Mouse (Mus musculus): ENCODE measurements at regions not wholly inside any gene's neighbourhood (a gene's known extent, or its start where the extent isn't known, plus 50 kb on each side); places are given as distances from the start of the nearest gene placed in this dataset.

DNA sequence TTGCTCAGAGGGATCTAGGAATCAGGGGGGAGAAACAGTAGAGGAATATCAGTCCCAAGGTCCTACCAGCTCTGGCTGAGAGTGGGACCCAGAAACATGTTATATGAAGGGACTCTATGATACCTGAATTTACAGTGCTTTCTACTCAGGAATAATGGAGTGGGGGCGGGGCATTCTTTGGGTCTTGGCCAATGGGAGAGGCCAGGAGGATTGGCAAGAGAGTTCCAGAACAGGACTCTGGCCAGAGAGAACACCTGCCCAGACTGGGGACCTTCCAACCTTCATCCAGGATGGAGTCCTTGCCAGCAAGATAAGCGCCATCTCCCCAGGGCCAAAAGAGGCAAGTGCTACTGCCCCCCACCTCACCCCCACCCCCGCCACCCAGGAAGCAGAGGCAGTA is 81.0 kb upstream of the Lhx5 start:
- Histone ChIP-seq H3K4me2 (replicated peaks; ENCODE audit: low read depth) (no peak overlapping the region), H3K4me3 (ENCODE audit: low read depth, low read length) (no peak overlapping the region), H3K27me3 (replicated peaks; ENCODE audit: control insufficient read depth, insufficient read depth, low read length) (no peaks in the 10 kb centered on the region), H3K36me3 (ENCODE audit: control insufficient read depth, insufficient read depth) (no peaks in the 10 kb centered on the region), H3K4me1 (replicated peaks; ENCODE audit: control insufficient read depth, insufficient read depth, low read length) (no peaks in the 10 kb centered on the region), H3K27ac (ENCODE audit: low read depth, low read length) (no peak overlapping the region), H3K9ac (ENCODE audit: low read depth, low read length) (no peak overlapping the region), H3K9me3 (ENCODE audit: control insufficient read depth) (no peaks in the 10 kb centered on the region)
- no peak for TF ChIP-seq CTCF (IDR thresholded peaks at IDR 0.05; ENCODE audit: low read depth)
- no peak for ATAC-seq
- WGBS, result 78% methylated on average over 3 of the region's 3 CpGs

DNA sequence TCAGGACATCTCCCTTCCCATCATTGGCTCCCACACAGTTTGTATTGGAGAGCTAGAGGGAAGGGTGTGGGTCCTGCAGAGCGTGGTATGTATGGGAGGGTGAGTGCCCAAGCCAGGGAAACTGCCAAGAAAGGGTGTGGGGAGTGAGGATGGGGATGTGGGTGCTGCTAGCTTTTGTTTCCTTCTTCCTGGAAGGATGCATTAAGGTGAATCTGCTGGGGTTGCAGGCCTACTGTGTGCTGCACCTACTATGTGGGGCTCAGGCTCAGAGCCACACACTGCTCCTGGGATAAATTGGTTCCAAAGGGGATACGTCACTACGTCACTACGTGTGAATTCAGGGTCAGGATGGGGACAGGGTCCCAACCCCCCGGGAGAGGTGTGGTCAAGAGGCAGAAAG is 79.7 kb upstream of the Lhx5 start:
- Histone ChIP-seq H3K9me3 (ENCODE audit: control insufficient read depth) (no peaks in the 10 kb centered on the region), H3K4me1 (replicated peaks; ENCODE audit: control insufficient read depth, insufficient read depth, low read length) (no peaks in the 10 kb centered on the region), H3K27me3 (replicated peaks; ENCODE audit: control insufficient read depth, insufficient read depth, low read length) (no peaks in the 10 kb centered on the region), H3K36me3 (ENCODE audit: control insufficient read depth, insufficient read depth) (no peaks in the 10 kb centered on the region), H3K9ac (ENCODE audit: low read depth, low read length) (no peak overlapping the region), H3K4me2 (replicated peaks; ENCODE audit: low read depth) (no peak overlapping the region), H3K27ac (ENCODE audit: low read depth, low read length) (no peak overlapping the region), H3K4me3 (ENCODE audit: low read depth, low read length) (no peak overlapping the region)
- 38% methylated on average over 5 of the region's 5 CpGs for WGBS
- TF ChIP-seq CTCF (IDR thresholded peaks at IDR 0.05; ENCODE audit: low read depth), result no peak
- no peak for ATAC-seq

DNA sequence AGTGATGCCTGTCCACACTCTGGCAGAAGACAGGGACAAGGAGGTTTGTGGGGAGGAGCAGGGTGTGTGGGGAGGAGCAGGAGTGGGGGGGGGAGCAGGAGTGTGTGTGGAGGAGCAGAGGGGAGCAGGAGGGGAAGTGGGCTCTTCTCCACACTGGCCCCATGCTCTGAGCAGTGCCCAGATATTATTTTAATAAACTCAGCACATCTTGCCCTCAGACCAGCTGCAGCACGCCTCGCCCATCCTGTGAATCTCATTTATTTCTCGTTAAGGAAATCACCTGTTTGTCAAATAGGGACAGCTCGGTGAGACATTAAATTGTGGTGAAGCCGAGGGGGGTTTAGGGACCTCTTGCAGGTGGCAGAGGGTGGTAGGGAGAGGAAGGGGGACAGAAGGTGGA is 77.8 kb upstream of the Lhx5 start:
- no peak for ATAC-seq
- Histone ChIP-seq H3K27ac (ENCODE audit: low read depth, low read length) (no peak overlapping the region), H3K9ac (ENCODE audit: low read depth, low read length) (no peak overlapping the region), H3K9me3 (ENCODE audit: control insufficient read depth) (no peaks in the 10 kb centered on the region), H3K4me1 (replicated peaks; ENCODE audit: control insufficient read depth, insufficient read depth, low read length) (no peaks in the 10 kb centered on the region), H3K36me3 (ENCODE audit: control insufficient read depth, insufficient read depth) (no peaks in the 10 kb centered on the region), H3K4me3 (ENCODE audit: low read depth, low read length) (no peak overlapping the region), H3K27me3 (replicated peaks; ENCODE audit: control insufficient read depth, insufficient read depth, low read length) (peaks cover 3% of the 10 kb centered on the region; the same call in 1 of the 2 replicates), H3K4me2 (replicated peaks; ENCODE audit: low read depth) (no peak overlapping the region)
- WGBS, result 53% methylated on average over 5 of the region's 5 CpGs
- no peak for TF ChIP-seq CTCF (IDR thresholded peaks at IDR 0.05; ENCODE audit: low read depth)

DNA sequence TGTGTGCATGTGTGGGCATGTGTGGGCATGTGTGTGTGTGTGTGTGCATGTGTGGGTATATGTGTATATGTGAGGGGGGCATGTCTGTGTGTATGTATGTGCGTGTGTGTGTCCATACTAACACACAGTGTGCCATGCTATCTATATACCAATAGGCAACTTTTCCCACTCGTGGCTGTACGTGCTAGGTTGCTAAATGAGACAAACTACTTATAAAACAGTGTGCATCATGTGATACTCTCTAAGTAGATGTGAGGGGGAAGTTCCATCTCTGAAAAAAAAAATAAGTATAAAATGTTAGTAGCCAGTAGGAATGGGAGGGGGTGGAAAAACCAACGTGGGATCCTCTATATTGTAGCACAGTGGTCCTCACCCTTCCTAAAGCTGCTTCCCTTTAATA is 74.5 kb upstream of the Lhx5 start:
- Histone ChIP-seq H3K27me3 (replicated peaks; ENCODE audit: control insufficient read depth, insufficient read depth, low read length) (peaks cover 6% of the 10 kb centered on the region; the same call in 1 of the 2 replicates), H3K36me3 (ENCODE audit: control insufficient read depth, insufficient read depth) (no peaks in the 10 kb centered on the region), H3K9ac (ENCODE audit: low read depth, low read length) (no peak overlapping the region), H3K4me2 (replicated peaks; ENCODE audit: low read depth) (no peak overlapping the region), H3K4me3 (ENCODE audit: low read depth, low read length) (no peak overlapping the region), H3K9me3 (ENCODE audit: control insufficient read depth) (no peaks in the 10 kb centered on the region), H3K27ac (ENCODE audit: low read depth, low read length) (no peak overlapping the region), H3K4me1 (replicated peaks; ENCODE audit: control insufficient read depth, insufficient read depth, low read length) (no peaks in the 10 kb centered on the region)
- ATAC-seq, result no peak
- TF ChIP-seq CTCF (IDR thresholded peaks at IDR 0.05; ENCODE audit: low read depth), result no peak
- 88% methylated on average over 4 of the region's 4 CpGs for whole genome bisulfite sequencing

DNA sequence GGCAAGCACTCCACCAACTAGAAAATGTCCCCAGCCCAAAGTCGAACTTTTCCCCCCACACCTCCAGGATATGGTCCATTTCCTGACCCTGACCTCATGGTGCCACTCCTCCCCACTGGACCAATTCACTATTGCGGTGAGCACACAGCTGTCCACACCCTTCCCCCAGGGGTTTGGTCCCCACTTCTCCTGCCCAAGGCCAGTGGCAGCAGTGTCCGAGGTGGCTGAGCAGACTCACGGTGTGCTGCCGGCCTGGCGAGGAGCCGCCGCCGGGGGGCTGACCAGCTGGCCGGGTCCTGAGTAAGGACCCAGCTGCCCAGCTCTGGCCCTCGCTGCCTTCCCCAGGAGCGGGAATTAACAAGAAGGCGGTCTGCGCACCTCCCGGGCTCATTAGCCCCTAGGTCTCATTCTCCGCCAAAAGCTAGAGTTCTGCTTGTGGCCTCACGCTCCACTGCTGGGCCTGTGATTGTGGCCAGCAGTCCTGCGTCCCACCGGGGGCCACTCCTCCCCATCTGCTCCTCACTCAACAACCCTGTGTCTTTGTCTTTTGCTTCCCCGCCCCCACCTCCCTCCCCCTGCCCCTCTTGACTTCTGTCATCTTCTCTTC is 73.3 kb upstream of the Lhx5 start:
- no peak for ATAC-seq
- H3K36me3 ChIP-seq (ENCODE audit: control insufficient read depth, insufficient read depth), result no peaks in the 10 kb centered on the region
- TF ChIP-seq CTCF (IDR thresholded peaks at IDR 0.05; ENCODE audit: low read depth), result no peak
- no peak overlapping the region for H3K4me3 ChIP-seq (ENCODE audit: low read depth, low read length)
- H3K4me2 ChIP-seq (replicated peaks; ENCODE audit: low read depth), result no peak overlapping the region
- H3K27ac ChIP-seq (ENCODE audit: low read depth, low read length), result no peak overlapping the region
- no peak overlapping the region for H3K9ac ChIP-seq (ENCODE audit: low read depth, low read length)
- H3K4me1 ChIP-seq (replicated peaks; ENCODE audit: control insufficient read depth, insufficient read depth, low read length), result no peaks in the 10 kb centered on the region
- 21% methylated on average over 20 of the region's 20 CpGs for WGBS
- H3K27me3 ChIP-seq (replicated peaks; ENCODE audit: control insufficient read depth, insufficient read depth, low read length), result peaks cover 6% of the 10 kb centered on the region; the same call in 1 of the 2 replicates
- no peaks in the 10 kb centered on the region for H3K9me3 ChIP-seq (ENCODE audit: control insufficient read depth)

DNA sequence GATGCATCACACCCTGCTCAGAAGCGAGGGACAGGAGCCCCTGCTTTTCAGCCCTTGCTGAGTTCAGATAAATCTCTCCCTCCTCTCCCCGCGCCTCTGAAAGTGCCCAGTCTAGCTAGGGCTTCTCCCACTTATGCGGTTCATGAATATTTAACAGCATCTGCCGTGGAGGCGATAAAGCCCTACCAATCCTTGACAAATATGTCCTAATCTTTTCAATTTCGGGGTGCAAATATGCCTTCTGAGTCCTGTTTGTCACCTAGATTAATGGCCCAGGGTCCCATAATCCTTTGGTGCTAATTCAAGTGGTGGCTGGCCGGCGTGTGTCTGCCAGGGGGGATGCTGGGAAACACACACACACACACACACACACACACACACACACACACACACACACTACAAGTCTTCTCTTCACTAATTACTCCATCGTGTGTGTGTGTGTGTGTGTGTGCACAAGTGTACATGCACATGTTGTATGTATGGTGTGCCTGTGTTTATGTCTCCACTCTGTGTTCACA is 65.5 kb upstream of the Lhx5 start:
- WGBS, result 36% methylated on average over 10 of the region's 10 CpGs
- H3K4me1 ChIP-seq (replicated peaks; ENCODE audit: control insufficient read depth, insufficient read depth, low read length), result no peaks in the 10 kb centered on the region
- H3K27me3 ChIP-seq (replicated peaks; ENCODE audit: control insufficient read depth, insufficient read depth, low read length), result no peaks in the 10 kb centered on the region
- no peaks in the 10 kb centered on the region for H3K36me3 ChIP-seq (ENCODE audit: control insufficient read depth, insufficient read depth)
- H3K9me3 ChIP-seq (ENCODE audit: control insufficient read depth), result no peaks in the 10 kb centered on the region
- TF ChIP-seq CTCF (IDR thresholded peaks at IDR 0.05; ENCODE audit: low read depth), result no peak
- no peak for ATAC-seq
- H3K4me2 ChIP-seq (replicated peaks; ENCODE audit: low read depth), result no peak overlapping the region
- H3K27ac ChIP-seq (ENCODE audit: low read depth, low read length), result no peak overlapping the region
- no peak overlapping the region for H3K4me3 ChIP-seq (ENCODE audit: low read depth, low read length)
- H3K9ac ChIP-seq (ENCODE audit: low read depth, low read length), result no peak overlapping the region
